Mouse (Mus musculus): ENCODE measurements at regions not wholly inside any gene's neighbourhood (a gene's known extent, or its start where the extent isn't known, plus 50 kb on each side); places are given as distances from the start of the nearest gene placed in this dataset.

DNA sequence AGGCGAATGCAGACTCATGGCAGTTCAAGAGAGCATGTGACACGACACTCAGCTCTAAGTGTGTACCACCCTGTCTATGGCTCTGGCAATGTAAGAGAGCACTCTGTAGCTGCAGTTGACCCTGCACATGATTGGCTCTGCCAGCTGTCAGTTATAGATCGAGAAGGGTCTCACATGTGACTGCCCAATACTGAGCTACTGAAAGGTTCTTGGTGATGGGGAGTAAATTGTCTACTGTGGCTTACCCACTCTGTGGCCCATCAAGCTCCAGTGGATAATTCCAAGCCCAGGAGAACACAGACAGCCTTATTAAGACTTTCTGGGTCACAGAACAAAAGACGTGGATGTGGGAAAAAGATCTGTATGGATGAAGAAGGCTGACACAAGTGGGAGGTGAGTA, 920.3 kb downstream of the A830018L16Rik start:
- no peak for TF ChIP-seq CTCF (IDR thresholded peaks at IDR 0.05; ENCODE audit: borderline replicate concordance, insufficient read depth, low read depth, low read length)
- TF ChIP-seq POLR2A (IDR thresholded peaks at IDR 0.05; ENCODE audit: borderline replicate concordance, insufficient read depth, low read length), result no peak
